Mouse (Mus musculus): ENCODE data around the gene Fam162a. TPM values are rescaled to one million over a fixed set of nuclear protein-coding genes. Genes with fewer than 3 reads are reported as not detected.
A peak's percentile ranks its signal among the peaks of the same experiment; 100 is the strongest.

Gene Fam162a
- total and polyA plus RNA-seq, 3 experiments = 120 to 129 TPM; not detected in 1

DNA sequence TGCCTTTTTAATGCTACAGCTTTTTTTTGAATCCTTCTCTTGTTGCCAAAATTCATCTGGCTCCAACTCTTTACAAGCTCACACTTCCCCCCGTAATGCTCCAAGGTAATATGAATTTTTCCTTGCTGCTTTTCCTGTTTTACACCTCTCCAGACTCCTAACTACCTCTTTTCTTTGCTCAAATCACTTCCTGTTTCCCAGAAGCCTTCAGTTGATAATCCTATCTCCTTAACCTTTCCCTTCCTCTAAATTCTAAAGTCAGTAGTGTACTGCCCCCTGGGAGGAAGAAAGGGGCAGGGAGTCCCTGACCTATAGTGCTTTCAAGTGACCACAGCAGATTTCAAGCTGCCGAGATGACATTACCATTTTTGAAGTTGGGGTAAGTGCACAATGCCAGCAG is 3.7 kb downstream of the Fam162a start:
- Histone ChIP-seq H3K4me3 (ENCODE audit: control insufficient read depth in 1 of 2, insufficient read depth in 1 of 2, low read depth in 2 of 2, low read length in 2 of 2) (no peak overlapping the region), H3K4me1 (ENCODE audit: control insufficient read depth in 1 of 2, insufficient read depth in 2 of 2, low read length in 2 of 2) (peaks cover 0 to 24% of the 10 kb centered on the region in 2 experiments), H3K9ac (ENCODE audit: control insufficient read depth, low read depth, low read length, poor library complexity, severe bottlenecking) (no peak overlapping the region), H3K36me3 (ENCODE audit: control insufficient read depth in 1 of 2, insufficient read depth in 2 of 2, low read length in 2 of 2) (peaks cover 0 to 31% of the 10 kb centered on the region in 2 experiments; a peak in 3 of 4 replicates), H3K79me2 (ENCODE audit: control insufficient read depth, insufficient read depth, low read length, poor library complexity) (peaks cover 29% of the 10 kb centered on the region), H3K27me3 (ENCODE audit: control insufficient read depth in 1 of 2, insufficient read depth in 2 of 2, low read length in 2 of 2) (no peaks in the 10 kb centered on the region), H3K9me3 (replicated peaks; ENCODE audit: insufficient read depth, low read length) (no peaks in the 10 kb centered on the region), H3K27ac (ENCODE audit: control insufficient read depth, low read depth, low read length) (no peak overlapping the region)
- peak; percentile 41 for DNase-seq (ENCODE audit: low read depth, low spot score)
- TF ChIP-seq NRF1 (IDR thresholded peaks at IDR 0.05; ENCODE audit: insufficient read depth, low read depth, low read length, poor library complexity, severe bottlenecking) = no peak
- no peak for TF ChIP-seq MAX (IDR thresholded peaks at IDR 0.05; ENCODE audit: low read length)
- no peak for TF ChIP-seq TBP (IDR thresholded peaks at IDR 0.05; ENCODE audit: low read depth, low read length)
- TF ChIP-seq MEF2A (IDR thresholded peaks at IDR 0.05; ENCODE audit: extremely low read depth, insufficient replicate concordance, low read depth, low read length, poor library complexity, severe bottlenecking) = no peak
- no peak for TF ChIP-seq ZNF384 (IDR thresholded peaks at IDR 0.05; ENCODE audit: low read depth, low read length)
- TF ChIP-seq RCOR1 (IDR thresholded peaks at IDR 0.05; ENCODE audit: low read depth, low read length) = peak; percentile 53; the same call in 1 of the 2 replicates
- no peak for TF ChIP-seq MAFK (IDR thresholded peaks at IDR 0.05; ENCODE audit: borderline replicate concordance, low read depth, low read length)
- TF ChIP-seq E2F4 (IDR thresholded peaks at IDR 0.05; ENCODE audit: borderline replicate concordance, low read depth, low read length) = no peak
- TF ChIP-seq SIN3A (IDR thresholded peaks at IDR 0.05; ENCODE audit: low read length) = no peak
- TF ChIP-seq RAD21 (IDR thresholded peaks at IDR 0.05; ENCODE audit: low read depth, low read length) = no peak
- no peak for TF ChIP-seq USF2 (IDR thresholded peaks at IDR 0.05; ENCODE audit: borderline replicate concordance in 1 of 2, insufficient read depth in 1 of 2, low read depth in 1 of 2, low read length in 2 of 2)
- peak; percentile 53 to 55 for TF ChIP-seq EP300 (IDR thresholded peaks at IDR 0.05; ENCODE audit: low read depth in 1 of 2, low read length in 2 of 2)
- TF ChIP-seq TCF12 (IDR thresholded peaks at IDR 0.05; ENCODE audit: low read depth, low read length) = 0 out of 2 replicates have a peak, but pooled peaks have one; percentile 14
- TF ChIP-seq TAL1 (IDR thresholded peaks at IDR 0.05; ENCODE audit: low read length) = 0 out of 2 replicates have a peak, but pooled peaks have one; percentile 12
- 0 out of 6 replicates have a peak, but pooled peaks of 1 of the 3 experiments have one; percentile 7 for TF ChIP-seq CTCF (IDR thresholded peaks at IDR 0.05 in 2 of 3, conservative IDR thresholded peaks at IDR 0.05 in 1 of 3; ENCODE audit: control insufficient read depth in 1 of 3, insufficient read depth in 1 of 3, low read depth in 2 of 3, low read length in 3 of 3, poor library complexity in 1 of 3, severe bottlenecking in 1 of 3)
- no peak for TF ChIP-seq USF1 (IDR thresholded peaks at IDR 0.05; ENCODE audit: low read depth, low read length)
- TF ChIP-seq UBTF (IDR thresholded peaks at IDR 0.05; ENCODE audit: borderline replicate concordance, insufficient read depth, low read depth, low read length) = no peak
- peak; percentile 59; the same call in 1 of the 2 replicates for TF ChIP-seq ELF1 (IDR thresholded peaks at IDR 0.05; ENCODE audit: low read depth, low read length)
- TF ChIP-seq POLR2AphosphoS5 (IDR thresholded peaks at IDR 0.05; ENCODE audit: borderline replicate concordance, low read depth, low read length) = no peak
- no peak for TF ChIP-seq MAZ (IDR thresholded peaks at IDR 0.05; ENCODE audit: low read depth, low read length)
- TF ChIP-seq ETS1 (IDR thresholded peaks at IDR 0.05; ENCODE audit: low read depth, low read length) = 0 out of 2 replicates have a peak, but pooled peaks have one; percentile 22
- no peak for TF ChIP-seq KAT2A (conservative IDR thresholded peaks at IDR 0.05; ENCODE audit: low read depth, low read length)
- TF ChIP-seq ZMIZ1 (IDR thresholded peaks at IDR 0.05; ENCODE audit: low read depth, low read length) = no peak
- no peak for TF ChIP-seq MXI1 (IDR thresholded peaks at IDR 0.05; ENCODE audit: low read depth, low read length)
- TF ChIP-seq CHD1 (IDR thresholded peaks at IDR 0.05; ENCODE audit: low read depth, low read length) = no peak
- no peak for TF ChIP-seq SMC3 (IDR thresholded peaks at IDR 0.05; ENCODE audit: low read depth, low read length)
- no peak for TF ChIP-seq MYC (IDR thresholded peaks at IDR 0.05; ENCODE audit: low read depth, low read length)
- no peak for TF ChIP-seq BHLHE40 (IDR thresholded peaks at IDR 0.05; ENCODE audit: borderline replicate concordance, low read depth, low read length)
- TF ChIP-seq POLR2AphosphoS2 (IDR thresholded peaks at IDR 0.05; ENCODE audit: low read length) = no peak
- peak; percentile 35; the same call in 1 of the 2 replicates for TF ChIP-seq GATA1 (IDR thresholded peaks at IDR 0.05; ENCODE audit: low read depth, low read length)
- no peak for TF ChIP-seq NELFE (IDR thresholded peaks at IDR 0.05; ENCODE audit: low read depth, low read length)
- no peak for TF ChIP-seq MYB (IDR thresholded peaks at IDR 0.05; ENCODE audit: low read depth, low read length)
- no peak for TF ChIP-seq HCFC1 (IDR thresholded peaks at IDR 0.05; ENCODE audit: low read depth, low read length)
